Mouse (Mus musculus): ENCODE measurements around the gene Atp2c1. TPM values are rescaled to one million over a fixed set of nuclear protein-coding genes. Genes with fewer than 3 reads are reported as not detected.

The Atp2c1 gene
- polyA plus RNA-seq (2012; rRNA removed): 16.1 and 41.7 TPM in 2 replicates

DNA sequence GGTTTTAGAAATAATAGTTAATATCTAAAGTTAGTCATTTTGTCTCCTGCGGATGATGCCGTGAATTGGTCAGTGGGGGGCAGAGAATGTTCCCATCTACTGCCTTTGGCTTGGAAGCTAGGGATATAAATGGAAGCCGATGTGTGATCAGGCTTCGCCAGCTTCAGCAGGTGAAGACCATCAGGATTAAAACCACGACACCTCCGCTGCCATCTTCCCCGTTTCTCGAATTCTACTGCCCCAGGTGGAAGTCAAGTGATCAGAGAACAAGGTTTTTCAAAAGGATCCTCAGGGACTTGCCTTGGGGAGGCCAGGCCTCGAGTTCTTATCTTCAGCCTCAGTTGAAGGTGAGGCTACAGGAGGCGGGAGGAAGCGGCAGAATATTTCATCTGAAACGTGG is at the start of gene Atp2c1:
Atp2c1 (minus strand) TSS at position 101 of the 400 bp plus-strand sequence.

GRCm38 (mm10) chr9:105395218-105395627 is 131.9 kb downstream of the Atp2c1 start, which contains the start of the genes Aste1 and Nek11:
TSS of gene Aste1 (plus strand) at chr9:105395392.
TSS of gene Nek11 (minus strand) at chr9:105395524.

Other genes with a start within 250 kb of the Atp2c1 start
- gene Aste1, start 131.9 kb downstream of the Atp2c1 start, polyA plus RNA-seq (2012; rRNA removed): 1.1 and 2.2 TPM in 2 replicates
- 0.02 TPM in 1 of 2 replicates, not detected in the other for gene Nek11, start 131.8 kb downstream of the Atp2c1 start, polyA plus RNA-seq (2012; rRNA removed)
- gene Pik3r4, start 115.7 kb upstream of the Atp2c1 start, polyA plus RNA-seq (2012; rRNA removed): 8.1 and 9.2 TPM in 2 replicates